Comparison of ENCODE assay signal across 10 mouse cellular contexts in genomic region chr9:55544861-55545555, GRCm38 (mm10). TPM values are rescaled to one million over a fixed set of nuclear protein-coding genes. Genes with fewer than 3 reads are reported as not detected.
DNase-seq lines count a peak whose midpoint lies in the region; ATAC-seq and TF ChIP-seq lines count a peak whose summit lies in the region.
"Had no signal": no experiment of that assay in that cellular context is flagged by ENCODE, and none has a peak within 500 bp of the region (broad histone marks: within the 10 kb centered on the region; RNA-seq: fewer than 3 reads in every experiment).

No protein-coding gene starts in this region.

- intact Hi-C loops in gastrocnemius, adult 2 months (cut with DNase I) = no loop called here

- 2% methylated on average over 30 of the region's 30 CpGs for WGBS in heart, embryonic 12.5 days
- under 1% methylated on average over 30 of the region's 30 CpGs for WGBS in neural tube, embryonic 13.5 days

- no peaks in the 10 kb centered on the region for H3K36me3 ChIP-seq in heart, embryonic 12.5 days
- H3K36me3 ChIP-seq in neural tube, embryonic 13.5 days = no peaks in the 10 kb centered on the region

- H3K4me1 ChIP-seq in heart, embryonic 12.5 days (replicated peaks) = peaks cover 40% of the 10 kb centered on the region
- peaks cover 54% of the 10 kb centered on the region for H3K4me1 ChIP-seq in neural tube, embryonic 13.5 days (replicated peaks)

- H3K9ac ChIP-seq in heart, embryonic 12.5 days = peak overlapping the region; percentile 1; the same call in 1 of the 2 replicates
- H3K9ac ChIP-seq in neural tube, embryonic 13.5 days = peak overlapping the region; percentile 67

- no peak for TF ChIP-seq CTCF in gastrocnemius, adult 2 months (IDR thresholded peaks at IDR 0.05)

- ATAC-seq in heart, embryonic 12.5 days (ENCODE audit: insufficient number of reproducible peaks, low FRiP score) = no peak
- no peak for ATAC-seq in neural tube, embryonic 13.5 days (ENCODE audit: low read depth)
- no peak for ATAC-seq in activated CD4-positive, CD25-positive, alpha-beta regulatory T cell, adult 4 months

- H3K4me2 ChIP-seq in heart, embryonic 12.5 days = peak overlapping the region; percentile 64
- peak overlapping the region; percentile 48 for H3K4me2 ChIP-seq in neural tube, embryonic 13.5 days

- peak overlapping the region; percentile 63 for H3K4me3 ChIP-seq in gastrocnemius, adult 2 months
- peak overlapping the region; percentile 34 for H3K4me3 ChIP-seq in heart, embryonic 12.5 days
- peak overlapping the region; percentile 38 for H3K4me3 ChIP-seq in neural tube, embryonic 13.5 days
- H3K4me3 ChIP-seq: myocyte had no signal

- no peak overlapping the region for H3K27ac ChIP-seq in gastrocnemius, adult 2 months
- no peak overlapping the region for H3K27ac ChIP-seq in heart, embryonic 12.5 days (ENCODE audit: poor library complexity, severe bottlenecking)
- 0 out of 2 replicates have a peak overlapping the region, but pooled peaks have one; percentile 23 for H3K27ac ChIP-seq in neural tube, embryonic 13.5 days (replicated peaks)

- no peaks in the 10 kb centered on the region; the same call in 1 of the 2 replicates for H3K9me3 ChIP-seq in heart, embryonic 12.5 days (replicated peaks)
- no peaks in the 10 kb centered on the region for H3K9me3 ChIP-seq in neural tube, embryonic 13.5 days

- peaks cover 80% of the 10 kb centered on the region for H3K27me3 ChIP-seq in heart, embryonic 12.5 days (replicated peaks)
- peaks cover 100% of the 10 kb centered on the region for H3K27me3 ChIP-seq in neural tube, embryonic 13.5 days

- DNase-seq in gastrocnemius, adult 2 months = peak; percentile 34
- no peak for DNase-seq in gastrocnemius, adult 18-20 months (ENCODE audit: low spot score)
- DNase-seq in thymus, postnatal 4 days = peak; percentile 55
- no peak for DNase-seq in thymus, postnatal 10 days (ENCODE audit: low spot score in 2 of 2)
- DNase-seq in kidney, postnatal 14 days = peak; percentile 40

RNA-seq across cellular contexts. Expression of gene Isl2, which starts 6.5 kb away (rescaled TPM):
- total RNA-seq in gastrocnemius, adult 2 months (2021) = not detected
- total RNA-seq in gastrocnemius, adult 18-20 months (2021) = not detected
- polyA plus RNA-seq in heart, embryonic 12.5 days (2016; fragmentation: Nextera tagmentation; extraction: Ambion mirVana) = 0.59 and 1.0 TPM in 2 replicates
- polyA plus RNA-seq in neural tube, embryonic 13.5 days (2015; fragmentation: Nextera tagmentation; extraction: Ambion mirVana) = 55.2 and 62.4 TPM in 2 replicates
- polyA plus RNA-seq in activated CD4-positive, CD25-positive, alpha-beta regulatory T cell, adult 4 months (2017; shearing (Covaris generic)) = not detected
- total RNA-seq: MEL had no signal

RNA-seq across cellular contexts. Expression of gene Etfa, which starts 33.0 kb away (rescaled TPM):
- 100 to 1,000 TPM; 217 to 370 TPM for total RNA-seq in gastrocnemius, adult 2 months (2021)
- total RNA-seq in gastrocnemius, adult 18-20 months (2021) = 100 to 1,000 TPM; 260 to 304 TPM
- polyA plus RNA-seq in heart, embryonic 12.5 days (2016; fragmentation: Nextera tagmentation; extraction: Ambion mirVana) = 318 and 327 TPM in 2 replicates
- polyA plus RNA-seq in neural tube, embryonic 13.5 days (2015; fragmentation: Nextera tagmentation; extraction: Ambion mirVana) = 106 and 116 TPM in 2 replicates
- 100 to 1,000 TPM; 148 to 164 TPM for polyA plus RNA-seq in activated CD4-positive, CD25-positive, alpha-beta regulatory T cell, adult 4 months (2017; shearing (Covaris generic))

Comparison
In these comparisons a context has a peak if more than half of its experiments do, and no peak if none do; other contexts are left out.
1. DNase-seq: peak in gastrocnemius, adult 2 months (single experiment), thymus, postnatal 4 days (single experiment) and kidney, postnatal 14 days (single experiment); none in gastrocnemius, adult 18-20 months (single experiment) and thymus, postnatal 10 days (0 of 2).
2. RNA of gene Isl2, which starts 6.5 kb away (polyA plus RNA-seq): 55.2 to 62.4 TPM in neural tube, embryonic 13.5 days; 0.59 to 1.0 TPM in heart, embryonic 12.5 days and not detected in activated CD4-positive, CD25-positive, alpha-beta regulatory T cell, adult 4 months; every median in the first group is over 10 times any median in the second.
3. Peak in every context shown above with its lines, with median percentiles within 50 percentile points of each other: H3K4me3 ChIP-seq.